Mouse (Mus musculus): ENCODE measurements around the gene Dscaml1.

- TF ChIP-seq POLR2A (IDR thresholded peaks at IDR 0.05; ENCODE audit: control insufficient read depth, low read depth, low read length) (no peak), CTCF (IDR thresholded peaks at IDR 0.05; ENCODE audit: control insufficient read depth, insufficient read depth, insufficient replicate concordance, low read depth, low read length) (no peak)
These were observed 3.0 kb downstream of the Dscaml1 start for GRCm38 (mm10) chr9:45429392-45429791.
